Mouse (Mus musculus): ENCODE results near the gene Polr2a. TPM values are rescaled to one million over a fixed set of nuclear protein-coding genes. Genes with fewer than 3 reads are reported as not detected.
A peak's percentile ranks its signal among the peaks of the same experiment; 100 is the strongest.

Gene Polr2a
- polyA plus RNA-seq, 1 experiment from 2014 or later = 15.3 TPM

- H3K9me3 ChIP-seq (ENCODE audit: low read length) = no peaks in the 10 kb centered on the region
- ATAC-seq = no peak
- H3K9ac ChIP-seq (replicated peaks; ENCODE audit: low read depth) = no peak overlapping the region
- H3K4me3 ChIP-seq (ENCODE audit: low read depth, low read length) = no peak overlapping the region
- TF ChIP-seq CTCF (IDR thresholded peaks at IDR 0.05) = no peak
- TF ChIP-seq EP300 (IDR thresholded peaks at IDR 0.05) = no peak
- H3K27me3 ChIP-seq (replicated peaks; ENCODE audit: insufficient read depth, low read length) = no peaks in the 10 kb centered on the region
- H3K36me3 ChIP-seq (ENCODE audit: insufficient read depth, low read length) = no peaks in the 10 kb centered on the region
- H3K4me2 ChIP-seq (replicated peaks; ENCODE audit: low read depth, low read length) = no peak overlapping the region
- peak overlapping the region; percentile 99 for H3K27ac ChIP-seq (ENCODE audit: low read length)
- peak; percentile 31 for DNase-seq (ENCODE audit: low spot score)
- peaks cover 11% of the 10 kb centered on the region for H3K4me1 ChIP-seq (ENCODE audit: insufficient read depth, low read depth, low read length)
- WGBS = 75% methylated on average over 14 of the region's 14 CpGs
Observed at GRCm38 (mm10) chr11:69760160-69760900, 1.9 kb upstream of the Polr2a start.

GRCm38 (mm10) chr11:69758971-69759721 is 709 bp upstream of the Polr2a start:
- H3K4me1 ChIP-seq (ENCODE audit: insufficient read depth, low read depth, low read length) = peaks cover 11% of the 10 kb centered on the region
- under 1% methylated on average over 37 of the region's 37 CpGs for WGBS
- ATAC-seq = peak; percentile 86

GRCm38 (mm10) chr11:69758090-69758456 is 364 bp downstream of the Polr2a start:
- TF ChIP-seq CTCF (IDR thresholded peaks at IDR 0.05) = no peak
- no peak for TF ChIP-seq EP300 (IDR thresholded peaks at IDR 0.05)
- H3K36me3 ChIP-seq (ENCODE audit: insufficient read depth, low read length) = no peaks in the 10 kb centered on the region
- H3K9ac ChIP-seq (replicated peaks; ENCODE audit: low read depth) = peak overlapping the region; percentile 68
- peak; percentile 84 for ATAC-seq
- no peaks in the 10 kb centered on the region for H3K9me3 ChIP-seq (ENCODE audit: low read length)
- peak overlapping the region; percentile 51 for H3K4me3 ChIP-seq (ENCODE audit: low read depth, low read length)
- H3K4me2 ChIP-seq (replicated peaks; ENCODE audit: low read depth, low read length) = peak overlapping the region; percentile 65
- H3K4me1 ChIP-seq (ENCODE audit: insufficient read depth, low read depth, low read length) = peaks cover 11% of the 10 kb centered on the region
- no peaks in the 10 kb centered on the region for H3K27me3 ChIP-seq (replicated peaks; ENCODE audit: insufficient read depth, low read length)
- peak overlapping the region; percentile 99 for H3K27ac ChIP-seq (ENCODE audit: low read length)
- under 1% methylated on average over 24 of the region's 26 CpGs for WGBS
- DNase-seq (ENCODE audit: low spot score) = peak; percentile 97

More at GRCm38 (mm10) chr11:69758971-69759721, 709 bp upstream of the Polr2a start:
- TF ChIP-seq CTCF (IDR thresholded peaks at IDR 0.05) (no peak), EP300 (IDR thresholded peaks at IDR 0.05) (peak; percentile 59)
- Histone ChIP-seq H3K4me3 (ENCODE audit: low read depth, low read length) (peak overlapping the region; percentile 51), H3K27me3 (replicated peaks; ENCODE audit: insufficient read depth, low read length) (no peaks in the 10 kb centered on the region), H3K27ac (ENCODE audit: low read length) (peak overlapping the region; percentile 99), H3K9me3 (ENCODE audit: low read length) (no peaks in the 10 kb centered on the region), H3K36me3 (ENCODE audit: insufficient read depth, low read length) (no peaks in the 10 kb centered on the region), H3K9ac (replicated peaks; ENCODE audit: low read depth) (peak overlapping the region; percentile 30), H3K4me2 (replicated peaks; ENCODE audit: low read depth, low read length) (peak overlapping the region; percentile 68)
- peak; percentile 98 for DNase-seq (ENCODE audit: low spot score)

GRCm38 (mm10) chr11:69757303-69758089 is 941 bp downstream of the Polr2a start:
- 32% methylated on average over 9 of the region's 9 CpGs for WGBS
- Histone ChIP-seq H3K4me1 (ENCODE audit: insufficient read depth, low read depth, low read length) (peaks cover 11% of the 10 kb centered on the region), H3K9me3 (ENCODE audit: low read length) (no peaks in the 10 kb centered on the region), H3K9ac (replicated peaks; ENCODE audit: low read depth) (peak overlapping the region; percentile 68; the same call in 1 of the 2 replicates), H3K36me3 (ENCODE audit: insufficient read depth, low read length) (no peaks in the 10 kb centered on the region), H3K4me2 (replicated peaks; ENCODE audit: low read depth, low read length) (peak overlapping the region; percentile 65), H3K27me3 (replicated peaks; ENCODE audit: insufficient read depth, low read length) (no peaks in the 10 kb centered on the region), H3K4me3 (ENCODE audit: low read depth, low read length) (peak overlapping the region; percentile 51), H3K27ac (ENCODE audit: low read length) (peak overlapping the region; percentile 99)
- TF ChIP-seq EP300 (IDR thresholded peaks at IDR 0.05) (no peak), CTCF (IDR thresholded peaks at IDR 0.05) (no peak)
- DNase-seq (ENCODE audit: low spot score) (no peak), ATAC-seq (no peak)

- no peak overlapping the region for H3K9ac ChIP-seq (replicated peaks; ENCODE audit: low read depth)
- no peak overlapping the region for H3K4me3 ChIP-seq (ENCODE audit: low read depth, low read length)
- ATAC-seq (no peak), DNase-seq (ENCODE audit: low spot score) (peak; percentile 86)
- H3K9me3 ChIP-seq (ENCODE audit: low read length) = no peaks in the 10 kb centered on the region
- TF ChIP-seq CTCF (IDR thresholded peaks at IDR 0.05) = peak; percentile 78
- peak; percentile 8; the same call in 1 of the 2 replicates for TF ChIP-seq EP300 (IDR thresholded peaks at IDR 0.05)
- H3K4me1 ChIP-seq (ENCODE audit: insufficient read depth, low read depth, low read length) = peaks cover 8% of the 10 kb centered on the region
- no peak overlapping the region for H3K4me2 ChIP-seq (replicated peaks; ENCODE audit: low read depth, low read length)
- no peak overlapping the region for H3K27ac ChIP-seq (ENCODE audit: low read length)
- H3K27me3 ChIP-seq (replicated peaks; ENCODE audit: insufficient read depth, low read length) = no peaks in the 10 kb centered on the region
- 46% methylated on average over 3 of the region's 3 CpGs for WGBS
- no peaks in the 10 kb centered on the region for H3K36me3 ChIP-seq (ENCODE audit: insufficient read depth, low read length)
Observed at GRCm38 (mm10) chr11:69754701-69755100, 3.7 kb downstream of the Polr2a start.

- no peak overlapping the region for H3K4me2 ChIP-seq (replicated peaks; ENCODE audit: low read depth, low read length)
- WGBS = 88% methylated on average over 5 of the region's 5 CpGs
- H3K9ac ChIP-seq (replicated peaks; ENCODE audit: low read depth) = no peak overlapping the region
- H3K27me3 ChIP-seq (replicated peaks; ENCODE audit: insufficient read depth, low read length) = no peaks in the 10 kb centered on the region
- no peak overlapping the region for H3K4me3 ChIP-seq (ENCODE audit: low read depth, low read length)
- no peak overlapping the region for H3K27ac ChIP-seq (ENCODE audit: low read length)
- H3K9me3 ChIP-seq (ENCODE audit: low read length) = no peaks in the 10 kb centered on the region
- DNase-seq (ENCODE audit: low spot score) (no peak), ATAC-seq (no peak)
- H3K36me3 ChIP-seq (ENCODE audit: insufficient read depth, low read length) = no peaks in the 10 kb centered on the region
- peaks cover 8% of the 10 kb centered on the region for H3K4me1 ChIP-seq (ENCODE audit: insufficient read depth, low read depth, low read length)
- TF ChIP-seq EP300 (IDR thresholded peaks at IDR 0.05) = no peak
- no peak for TF ChIP-seq CTCF (IDR thresholded peaks at IDR 0.05)
Observed at GRCm38 (mm10) chr11:69754233-69754632, 4.2 kb downstream of the Polr2a start.

Data from lung, postnatal 0 days (tissue).